Mouse (Mus musculus): ENCODE data around the gene Trim17. TPM values are rescaled to one million over a fixed set of nuclear protein-coding genes. Genes with fewer than 3 reads are reported as not detected.

Trim17 gene
- polyA plus RNA-seq, 1 experiment from 2014 or later: 0.32 TPM

DNA sequence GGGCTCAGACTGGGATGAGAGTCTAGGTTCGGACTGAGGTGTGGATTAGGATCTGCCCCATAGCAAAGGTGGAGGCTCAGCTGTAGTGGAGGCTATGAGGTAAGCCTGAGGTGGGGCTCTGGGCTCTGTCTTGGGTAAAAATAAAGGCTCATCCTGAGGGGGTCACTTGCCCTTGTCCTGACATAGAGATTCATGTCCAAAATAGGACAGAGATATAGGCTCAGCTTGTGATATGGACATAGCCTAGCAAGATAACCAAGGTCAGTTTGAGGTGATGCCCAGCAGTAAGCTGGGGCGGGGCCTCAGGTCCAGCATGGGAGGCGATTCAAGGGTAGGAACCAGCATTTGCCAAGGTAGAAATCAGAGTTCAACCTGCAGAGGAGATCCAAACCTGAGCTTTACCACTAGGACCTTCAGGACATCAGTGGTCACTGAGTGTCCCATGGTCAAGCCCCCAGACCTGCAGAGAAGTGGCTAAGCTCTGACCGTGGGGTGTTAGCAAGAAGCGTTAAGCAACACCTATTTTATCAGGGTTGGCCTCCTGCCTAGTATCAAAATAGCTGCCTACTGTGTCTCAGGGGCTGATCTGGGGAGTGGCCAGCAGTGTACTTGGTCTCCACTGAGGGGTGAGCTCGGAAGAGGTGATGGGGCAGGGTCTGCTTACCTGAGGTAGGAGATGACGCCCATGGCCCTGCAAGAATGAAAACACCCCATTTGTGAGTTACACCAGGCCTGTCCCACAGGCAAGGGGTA, 48.0 kb downstream of the Trim17 start:
- ATAC-seq (replicated peaks; ENCODE audit: low FRiP score, low read depth): no peak

GRCm38 (mm10) chr11:59015052-59015451, 60.6 kb downstream of the Trim17 start:
- Histone ChIP-seq H3K36me3 (ENCODE audit: insufficient read depth, low read length) (no peaks in the 10 kb centered on the region), H3K9ac (ENCODE audit: low read depth, low read length) (no peak overlapping the region), H3K4me2 (ENCODE audit: low read length) (no peak overlapping the region), H3K27me3 (ENCODE audit: insufficient read depth, low read length) (no peaks in the 10 kb centered on the region), H3K4me1 (replicated peaks; ENCODE audit: insufficient read depth, low read length) (no peaks in the 10 kb centered on the region), H3K9me3 (replicated peaks; ENCODE audit: low read length) (no peaks in the 10 kb centered on the region), H3K4me3 (replicated peaks; ENCODE audit: low read depth, low read length) (no peak overlapping the region), H3K27ac (no peak overlapping the region)
- DNase-seq (ENCODE audit: low spot score) (peak; percentile 46), ATAC-seq (replicated peaks; ENCODE audit: low FRiP score, low read depth) (no peak; the same call in 1 of the 2 replicates)
- 34% methylated on average over 9 of the region's 9 CpGs for WGBS
- peak; percentile 68 for TF ChIP-seq CTCF (IDR thresholded peaks at IDR 0.05; ENCODE audit: low read depth)

More for the DNA sequence above, 48.0 kb downstream of the Trim17 start:
- H3K36me3 ChIP-seq (ENCODE audit: insufficient read depth, low read length): no peaks in the 10 kb centered on the region
- no peak overlapping the region for H3K27ac ChIP-seq
- no peaks in the 10 kb centered on the region for H3K4me1 ChIP-seq (replicated peaks; ENCODE audit: insufficient read depth, low read length)
- H3K27me3 ChIP-seq (ENCODE audit: insufficient read depth, low read length): no peaks in the 10 kb centered on the region
- H3K4me3 ChIP-seq (replicated peaks; ENCODE audit: low read depth, low read length): no peak overlapping the region
- TF ChIP-seq CTCF (IDR thresholded peaks at IDR 0.05; ENCODE audit: low read depth): no peak
- DNase-seq (ENCODE audit: low spot score): no peak
- no peak overlapping the region for H3K9ac ChIP-seq (ENCODE audit: low read depth, low read length)
- WGBS: 79% methylated on average over 7 of the region's 7 CpGs
- H3K4me2 ChIP-seq (ENCODE audit: low read length): no peak overlapping the region
- H3K9me3 ChIP-seq (replicated peaks; ENCODE audit: low read length): no peaks in the 10 kb centered on the region

Small RNAs within 50 kb of the gene (microRNA-seq; reads per million reads assigned to microRNA genes)
- gene Gm44313: not detected

Other genes starting within 250 kb of the Trim17 start
- not detected in 2 replicates for gene Olfr318, start 230.7 kb upstream of the Trim17 start, polyA plus RNA-seq (2015; fragmentation: Nextera tagmentation; extraction: Ambion mirVana)
- not detected in 2 replicates for gene Olfr317, start 215.5 kb upstream of the Trim17 start, polyA plus RNA-seq (2015; fragmentation: Nextera tagmentation; extraction: Ambion mirVana)
- gene Olfr316, start 202.0 kb upstream of the Trim17 start, polyA plus RNA-seq (2015; fragmentation: Nextera tagmentation; extraction: Ambion mirVana): not detected in 2 replicates
- not detected in 2 replicates for gene Olfr315, start 181.5 kb upstream of the Trim17 start, polyA plus RNA-seq (2015; fragmentation: Nextera tagmentation; extraction: Ambion mirVana)
- not detected in 2 replicates for gene Olfr314, start 171.7 kb upstream of the Trim17 start, polyA plus RNA-seq (2015; fragmentation: Nextera tagmentation; extraction: Ambion mirVana)
- 0.31 and 0.37 TPM in 2 replicates for gene Fam183b, start 152.7 kb upstream of the Trim17 start, polyA plus RNA-seq (2015; fragmentation: Nextera tagmentation; extraction: Ambion mirVana)
- not detected in 2 replicates for gene Olfr313, start 139.7 kb upstream of the Trim17 start, polyA plus RNA-seq (2015; fragmentation: Nextera tagmentation; extraction: Ambion mirVana)
- gene Olfr312, start 125.4 kb upstream of the Trim17 start, polyA plus RNA-seq (2015; fragmentation: Nextera tagmentation; extraction: Ambion mirVana): not detected in 2 replicates
- gene Olfr311, start 115.4 kb upstream of the Trim17 start, polyA plus RNA-seq (2015; fragmentation: Nextera tagmentation; extraction: Ambion mirVana): not detected in 2 replicates
- 5.5 and 6.1 TPM in 2 replicates for gene Gm12258, start 107.5 kb upstream of the Trim17 start, polyA plus RNA-seq (2015; fragmentation: Nextera tagmentation; extraction: Ambion mirVana)
- 7.2 TPM in 2 replicates for gene 2810021J22Rik, start 87.5 kb upstream of the Trim17 start, polyA plus RNA-seq (2015; fragmentation: Nextera tagmentation; extraction: Ambion mirVana)
- gene Zfp39, start 50.5 kb upstream of the Trim17 start, polyA plus RNA-seq (2015; fragmentation: Nextera tagmentation; extraction: Ambion mirVana): 3.8 and 4.3 TPM in 2 replicates
- gene Btnl10, start 36.8 kb upstream of the Trim17 start, polyA plus RNA-seq (2015; fragmentation: Nextera tagmentation; extraction: Ambion mirVana): 0.16 TPM in 1 of 2 replicates, not detected in the other
- 238 and 249 TPM in 2 replicates for gene Rnf187, start 15.8 kb upstream of the Trim17 start, polyA plus RNA-seq (2015; fragmentation: Nextera tagmentation; extraction: Ambion mirVana)
- gene Hist3h2ba, start 5.8 kb upstream of the Trim17 start, polyA plus RNA-seq (2015; fragmentation: Nextera tagmentation; extraction: Ambion mirVana): 43.9 and 45.8 TPM in 2 replicates
- 40.9 and 41.2 TPM in 2 replicates for gene Hist3h2a, start within 50 bp of the Trim17 start, polyA plus RNA-seq (2015; fragmentation: Nextera tagmentation; extraction: Ambion mirVana)
- 16.3 and 16.7 TPM in 2 replicates for gene Trim11, start 23.4 kb downstream of the Trim17 start, polyA plus RNA-seq (2015; fragmentation: Nextera tagmentation; extraction: Ambion mirVana)
- gene Obscn, start 181.7 kb downstream of the Trim17 start, polyA plus RNA-seq (2015; fragmentation: Nextera tagmentation; extraction: Ambion mirVana): 0.20 and 0.26 TPM in 2 replicates
- 6.5 and 6.9 TPM in 2 replicates for gene Iba57, start 209.1 kb downstream of the Trim17 start, polyA plus RNA-seq (2015; fragmentation: Nextera tagmentation; extraction: Ambion mirVana)
- gene Gjc2, start 228.5 kb downstream of the Trim17 start, polyA plus RNA-seq (2015; fragmentation: Nextera tagmentation; extraction: Ambion mirVana): 1.2 TPM in 2 replicates
- 127 and 135 TPM in 2 replicates for gene Guk1, start 237.5 kb downstream of the Trim17 start, polyA plus RNA-seq (2015; fragmentation: Nextera tagmentation; extraction: Ambion mirVana)
- gene Mrpl55, start 247.8 kb downstream of the Trim17 start, polyA plus RNA-seq (2015; fragmentation: Nextera tagmentation; extraction: Ambion mirVana): 112 and 121 TPM in 2 replicates

Data from kidney, postnatal 0 days (tissue).